17 mouse cellular contexts compared by ENCODE assay signal in the genomic region with DNA sequence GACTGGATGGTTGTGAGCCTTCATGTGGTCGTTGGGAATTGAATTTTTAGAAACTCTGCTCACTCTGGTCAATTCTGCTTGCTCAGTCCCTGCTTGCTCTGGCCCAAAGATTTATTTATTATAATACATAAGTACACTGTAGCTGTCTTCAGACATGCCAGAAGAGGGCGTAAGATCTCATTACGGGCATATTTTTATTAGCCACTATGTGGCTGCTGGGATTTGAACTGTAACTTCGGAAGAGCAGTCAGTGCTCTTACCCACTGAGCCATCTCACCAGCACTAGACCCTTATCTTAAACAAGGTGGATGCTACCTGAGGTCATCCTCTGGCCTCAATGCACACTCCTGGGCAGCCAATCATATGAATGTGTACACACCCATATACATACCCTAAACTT. TPM values are rescaled to one million over a fixed set of nuclear protein-coding genes. Genes with fewer than 3 reads are reported as not detected.
DNase-seq lines count a peak whose midpoint lies in the region; ATAC-seq and TF ChIP-seq lines count a peak whose summit lies in the region.
"Not testable (repeated sequence)": the region's sequence is repeated elsewhere in the genome, so short reads cannot be mapped to it uniquely, and the experiment has no call there.
"Had no signal": no experiment of that assay in that cellular context is flagged by ENCODE, and none has a peak within 500 bp of the region (broad histone marks: within the 10 kb centered on the region; RNA-seq: fewer than 3 reads in every experiment).

No protein-coding gene starts in this region.

- H3K27ac ChIP-seq in intestine, embryonic 14.5 days (ENCODE audit: low read depth); left cerebral cortex, adult 2 months; stomach, postnatal 0 days (replicated peaks): not testable (repeated sequence)

- WGBS in intestine, embryonic 14.5 days, result 87% methylated on average over 4 of the region's 4 CpGs
- 77% methylated on average over 4 of the region's 4 CpGs for WGBS in stomach, postnatal 0 days

- not testable (repeated sequence) for H3K9ac ChIP-seq in intestine, embryonic 14.5 days (ENCODE audit: low read length); stomach, postnatal 0 days (ENCODE audit: low read length)

- intact Hi-C loops in left cerebral cortex, adult 2 months (cut with DNase I), result not testable (repeated sequence)

- not testable (repeated sequence) for H3K27me3 ChIP-seq in intestine, embryonic 14.5 days (replicated peaks; ENCODE audit: control insufficient read depth, insufficient read depth, low read length); stomach, postnatal 0 days (ENCODE audit: control insufficient read depth, insufficient read depth, low read length)

- H3K4me2 ChIP-seq in intestine, embryonic 14.5 days (ENCODE audit: low read length); stomach, postnatal 0 days (replicated peaks; ENCODE audit: low read depth): not testable (repeated sequence)

- peak; percentile 17 for TF ChIP-seq CTCF in left cerebral cortex, adult 2 months (IDR thresholded peaks at IDR 0.05)
- TF ChIP-seq CTCF in stomach, postnatal 0 days (IDR thresholded peaks at IDR 0.05; ENCODE audit: low read depth), result peak; percentile 46

- peaks cover 15% of the 10 kb centered on the region for H3K4me1 ChIP-seq in intestine, embryonic 14.5 days (replicated peaks; ENCODE audit: control insufficient read depth, insufficient read depth, low read length)
- not testable (repeated sequence) for H3K4me1 ChIP-seq in stomach, postnatal 0 days (replicated peaks; ENCODE audit: control insufficient read depth, insufficient read depth)

- DNase-seq in 416B (ENCODE audit: low read depth) (peak; percentile 51), R1 (ENCODE audit: low read depth, low spot score) (peak; percentile 20)
- peak; percentile 24 for DNase-seq in CD4-positive, CD25-positive, alpha-beta regulatory T cell, adult 2 months (ENCODE audit: low read depth, low spot score)
- peak; percentile 13 for DNase-seq in intestine, embryonic 14.5 days (ENCODE audit: low spot score)
- DNase-seq in left cerebral cortex, adult 2 months (ENCODE audit: extremely low spot score in 1 of 2, low spot score in 2 of 2); stomach, postnatal 0 days (ENCODE audit: low spot score): not testable (repeated sequence)
- DNase-seq in lung, postnatal 36 days, result peak; percentile 5

- H3K36me3 ChIP-seq in intestine, embryonic 14.5 days (ENCODE audit: control insufficient read depth, insufficient read depth, low read length), result peaks cover 15% of the 10 kb centered on the region
- H3K36me3 ChIP-seq in stomach, postnatal 0 days (ENCODE audit: control insufficient read depth, insufficient read depth, low read length), result not testable (repeated sequence)

- H3K9me3 ChIP-seq in intestine, embryonic 14.5 days (ENCODE audit: control insufficient read depth, low read length); stomach, postnatal 0 days (ENCODE audit: control insufficient read depth, low read length): not testable (repeated sequence)

- H3K4me3 ChIP-seq in intestine, embryonic 14.5 days (ENCODE audit: low read depth, low read length); left cerebral cortex, adult 2 months; stomach, postnatal 0 days (ENCODE audit: low read depth, low read length): not testable (repeated sequence)

- not testable (repeated sequence) for ATAC-seq in intestine, embryonic 14.5 days (replicated peaks; ENCODE audit: low FRiP score, low TSS enrichment, low read depth)
- ATAC-seq in stomach, postnatal 0 days (ENCODE audit: low FRiP score, low TSS enrichment), result 0 out of 2 replicates have a peak, but pooled peaks have one; percentile 10

- not testable (repeated sequence) for TF ChIP-seq EP300 in stomach, postnatal 0 days (optimal IDR thresholded peaks at IDR 0.05)

RNA-seq across cellular contexts. Expression of a gene that starts 6.1 kb away (rescaled TPM):
- polyA plus RNA-seq in intestine, embryonic 14.5 days (2014; fragmentation: Nextera tagmentation; extraction: Ambion mirVana), result 246 and 259 TPM in 2 replicates
- 100 to 1,000 TPM; 387 to 418 TPM for total RNA-seq in left cerebral cortex, adult 2 months (2021)
- polyA plus RNA-seq in stomach, postnatal 0 days (2015; fragmentation: Nextera tagmentation; extraction: Ambion mirVana), result 171 and 181 TPM in 2 replicates

RNA-seq across cellular contexts. Expression of a gene that starts 27.2 kb away (rescaled TPM):
- 8.5 and 9.1 TPM in 2 replicates for polyA plus RNA-seq in intestine, embryonic 14.5 days (2014; fragmentation: Nextera tagmentation; extraction: Ambion mirVana)
- 10 to 100 TPM; 11.1 to 11.5 TPM for total RNA-seq in left cerebral cortex, adult 2 months (2021)
- polyA plus RNA-seq in stomach, postnatal 0 days (2015; fragmentation: Nextera tagmentation; extraction: Ambion mirVana), result 2.4 TPM in 2 replicates

RNA-seq across cellular contexts. Expression of a gene that starts 34.9 kb away (rescaled TPM):
- polyA plus RNA-seq in intestine, embryonic 14.5 days (2014; fragmentation: Nextera tagmentation; extraction: Ambion mirVana), result 0.27 TPM in 2 replicates
- total RNA-seq in left cerebral cortex, adult 2 months (2021), result not detected
- polyA plus RNA-seq in stomach, postnatal 0 days (2015; fragmentation: Nextera tagmentation; extraction: Ambion mirVana), result 0.15 and 0.28 TPM in 2 replicates
- total RNA-seq: adrenal gland, postnatal 10 days; adrenal gland, postnatal 4 days; common myeloid progenitor, adult 5-6 weeks; gastrocnemius, adult 8-10 months; gastrocnemius, postnatal 36 days; heart, postnatal 10 days; heart, postnatal 4 days had no signal
- polyA plus RNA-seq: embryonic facial prominence, embryonic 11.5 days; erythroblast, embryonic 14.5 days; heart, embryonic 14.5 days had no signal

RNA-seq across cellular contexts. Expression of a gene that starts 57.4 kb away (rescaled TPM):
- polyA plus RNA-seq in intestine, embryonic 14.5 days (2014; fragmentation: Nextera tagmentation; extraction: Ambion mirVana), result 411 and 475 TPM in 2 replicates
- total RNA-seq in left cerebral cortex, adult 2 months (2021), result 100 to 1,000 TPM; 272 to 274 TPM
- 113 and 115 TPM in 2 replicates for polyA plus RNA-seq in stomach, postnatal 0 days (2015; fragmentation: Nextera tagmentation; extraction: Ambion mirVana)
